Mouse (Mus musculus) stomach, embryonic 15.5 days (tissue): ENCODE data around the gene Ankrd63. TPM values are rescaled to one million over a fixed set of nuclear protein-coding genes. Genes with fewer than 3 reads are reported as not detected.

Experiments used
- ATAC-seq: fragments of 200-750 bp; cut with Nextera tagmentation; 2 replicates; pipeline ENCODE4 v1.8.0; 2017; ENCODE audit warnings: low read depth, moderate number of reproducible peaks, moderate TSS enrichment; ENCODE audit not compliant: insufficient read depth, low FRiP score
- H3K27ac ChIP-seq: fragments of 300-500 bp; sonication (generic); 2 replicates; pipeline ENCODE4 v1.5.1; 2015; ENCODE audit warnings: mild to moderate bottlenecking, inconsistent platforms
- H3K27me3 ChIP-seq: fragments of 300-500 bp; sonication (generic); replicated peaks from 2 replicates; pipeline ENCODE4 v1.6.1; 2015; ENCODE audit warnings: inconsistent platforms
- H3K36me3 ChIP-seq: fragments of 300-500 bp; sonication (generic); 2 replicates; pipeline ENCODE4 v1.6.1; 2015; ENCODE audit warnings: inconsistent platforms
- H3K4me1 ChIP-seq: fragments of 300-500 bp; sonication (generic); 2 replicates; pipeline ENCODE4 v1.6.1; 2015; ENCODE audit warnings: inconsistent platforms
- H3K4me2 ChIP-seq: fragments of 300-500 bp; sonication (generic); 2 replicates; pipeline ENCODE4 v1.6.1; 2015; ENCODE audit warnings: mild to moderate bottlenecking, inconsistent platforms
- H3K4me3 ChIP-seq: fragments of 300-500 bp; sonication (generic); replicated peaks from 2 replicates; pipeline ENCODE4 v1.5.1; 2015; ENCODE audit warnings: inconsistent platforms
- H3K9ac ChIP-seq: fragments of 300-500 bp; sonication (generic); 2 replicates; pipeline ENCODE4 v1.6.1; 2015; ENCODE audit warnings: inconsistent platforms
- H3K9me3 ChIP-seq: fragments of 300-500 bp; sonication (generic); 2 replicates; pipeline ENCODE4 v1.6.1; 2016; ENCODE audit warnings: inconsistent platforms
- WGBS: fragments of 180-500 bp; shearing (Covaris S2); methylation state at CpG from one replicate; pipeline ENCODE4 v1.1.7; 2015; 5-methylcytosine and 5-hydroxymethylcytosine counted together
- polyA plus RNA-seq: library from polyadenylated mRNA; unstranded; fragments of >200 nt; fragmentation: Nextera tagmentation; extraction: Ambion mirVana; gene quantifications from 2 replicates; pipeline ENCODE4 v1.2.1, GENCODE M21; 2015

Ankrd63 gene
- polyA plus RNA-seq, 1 experiment from 2014 or later, result 0.08 TPM

DNA sequence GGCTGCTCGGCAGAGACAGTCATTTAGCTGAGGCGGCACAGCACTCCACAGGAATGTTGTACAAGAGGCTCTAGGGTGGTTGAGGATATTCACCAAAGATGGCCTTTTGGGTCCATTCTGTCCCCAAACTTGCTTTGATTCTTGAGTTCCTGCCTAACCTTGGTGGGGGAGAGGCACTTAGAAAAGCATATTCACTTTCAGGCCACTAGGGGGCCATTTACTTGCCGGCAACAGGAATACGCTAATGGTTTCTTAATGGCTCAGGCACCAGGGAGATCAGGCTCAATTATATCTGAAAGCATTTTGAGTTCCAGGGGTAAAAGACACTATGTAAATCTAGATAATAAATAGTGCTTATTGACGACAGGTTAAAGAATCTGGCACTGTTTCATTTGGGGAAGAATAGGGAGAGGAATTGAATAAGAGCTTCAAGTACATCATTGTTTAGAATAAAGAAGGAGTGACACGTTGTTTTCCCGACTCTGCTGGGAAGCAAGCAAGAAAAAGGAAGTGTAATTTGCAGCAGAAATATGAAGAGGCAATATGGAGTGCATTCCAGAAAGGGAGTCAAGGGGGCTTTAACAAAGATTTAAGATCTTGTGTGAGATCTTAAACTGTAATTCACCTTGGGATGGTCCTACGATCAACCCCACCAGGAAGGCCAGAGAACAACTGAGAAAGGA lies 39.6 kb upstream of the Ankrd63 start:
- Histone ChIP-seq H3K27me3 (peaks cover 17% of the 10 kb centered on the region; the same call in 1 of the 2 replicates), H3K9me3 (no peaks in the 10 kb centered on the region), H3K4me2 (no peak overlapping the region), H3K4me1 (peaks cover 22% of the 10 kb centered on the region; the same call in 1 of the 2 replicates), H3K27ac (no peak overlapping the region), H3K36me3 (no peaks in the 10 kb centered on the region), H3K9ac (no peak overlapping the region), H3K4me3 (no peak overlapping the region)
- 26% methylated on average over 8 of the region's 8 CpGs for WGBS
- ATAC-seq, result no peak

DNA sequence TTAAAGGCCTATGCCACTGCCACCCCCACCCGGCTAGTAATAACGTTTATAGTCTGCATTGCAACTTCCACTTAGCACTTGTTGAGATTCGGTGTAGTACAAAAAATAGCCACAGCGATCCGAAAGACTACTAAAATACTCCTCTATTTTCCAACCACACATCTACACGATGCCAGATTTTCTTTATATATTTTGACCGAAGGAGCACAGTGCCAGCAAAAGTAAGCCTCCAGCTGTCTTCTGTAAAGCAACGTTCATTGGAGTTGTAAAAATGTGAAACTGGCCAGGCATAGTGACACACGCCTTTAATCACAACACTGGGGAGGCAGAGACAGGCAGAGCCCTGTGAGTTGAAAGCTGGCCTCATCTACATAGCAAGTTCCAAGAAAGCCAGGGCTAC lies 37.4 kb upstream of the Ankrd63 start:
- Histone ChIP-seq H3K4me1 (peaks cover 11% of the 10 kb centered on the region; the same call in 1 of the 2 replicates), H3K4me3 (no peak overlapping the region), H3K9ac (no peak overlapping the region), H3K27me3 (peaks cover 17% of the 10 kb centered on the region; the same call in 1 of the 2 replicates), H3K36me3 (no peaks in the 10 kb centered on the region), H3K27ac (no peak overlapping the region), H3K4me2 (no peak overlapping the region), H3K9me3 (no peaks in the 10 kb centered on the region)
- ATAC-seq, result no peak
- 54% methylated on average over 9 of the region's 9 CpGs for WGBS

DNA sequence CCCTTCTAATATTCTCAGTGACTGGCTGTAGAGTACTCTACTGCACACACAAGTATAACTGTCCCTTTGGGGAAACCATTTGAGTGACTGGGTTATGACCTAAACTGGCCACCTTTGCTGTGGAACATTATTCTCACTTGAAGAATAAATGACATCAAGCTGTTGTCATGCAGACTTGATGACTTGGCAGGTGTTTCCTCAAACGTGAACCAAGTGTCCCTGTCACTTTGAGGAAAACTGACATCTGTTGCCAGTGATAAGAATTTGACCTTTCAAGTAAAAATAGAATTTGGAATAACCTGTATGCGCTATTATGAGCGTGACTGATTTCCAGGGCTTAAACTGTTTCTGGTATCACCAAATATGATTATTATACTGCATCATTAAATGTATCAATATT lies 36.6 kb upstream of the Ankrd63 start:
- Histone ChIP-seq H3K4me2 (no peak overlapping the region), H3K4me3 (no peak overlapping the region), H3K27ac (no peak overlapping the region), H3K36me3 (no peaks in the 10 kb centered on the region), H3K9me3 (no peaks in the 10 kb centered on the region), H3K4me1 (peaks cover 11% of the 10 kb centered on the region; the same call in 1 of the 2 replicates), H3K9ac (no peak overlapping the region), H3K27me3 (peaks cover 17% of the 10 kb centered on the region; the same call in 1 of the 2 replicates)
- ATAC-seq, result no peak
- WGBS, result 58% methylated on average over 3 of the region's 3 CpGs

DNA sequence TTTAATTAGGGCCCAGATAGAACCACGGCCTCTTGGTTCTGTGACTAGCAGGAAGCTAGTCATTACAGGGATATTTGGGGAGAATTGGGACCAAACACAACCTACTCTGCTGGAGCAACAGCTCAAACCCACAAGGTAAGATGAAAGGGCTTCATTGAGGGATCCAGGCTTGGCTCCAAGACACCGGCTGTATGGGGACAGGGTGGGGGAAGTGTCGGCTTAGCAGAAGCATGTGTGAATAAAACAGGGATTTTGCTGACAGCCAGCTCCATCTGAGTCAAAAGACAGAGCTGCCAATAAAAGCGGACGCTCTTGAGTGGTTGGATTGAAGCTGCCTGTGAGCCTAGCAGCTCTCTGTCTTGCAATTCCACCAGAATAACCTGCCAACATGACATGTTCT lies 29.6 kb upstream of the Ankrd63 start:
- Histone ChIP-seq H3K4me3 (no peak overlapping the region), H3K9me3 (no peaks in the 10 kb centered on the region), H3K4me1 (peaks cover 21% of the 10 kb centered on the region), H3K9ac (no peak overlapping the region), H3K4me2 (no peak overlapping the region), H3K27me3 (no peaks in the 10 kb centered on the region; the same call in 1 of the 2 replicates), H3K27ac (no peak overlapping the region), H3K36me3 (no peaks in the 10 kb centered on the region)
- 63% methylated on average over 5 of the region's 5 CpGs for WGBS
- no peak for ATAC-seq

DNA sequence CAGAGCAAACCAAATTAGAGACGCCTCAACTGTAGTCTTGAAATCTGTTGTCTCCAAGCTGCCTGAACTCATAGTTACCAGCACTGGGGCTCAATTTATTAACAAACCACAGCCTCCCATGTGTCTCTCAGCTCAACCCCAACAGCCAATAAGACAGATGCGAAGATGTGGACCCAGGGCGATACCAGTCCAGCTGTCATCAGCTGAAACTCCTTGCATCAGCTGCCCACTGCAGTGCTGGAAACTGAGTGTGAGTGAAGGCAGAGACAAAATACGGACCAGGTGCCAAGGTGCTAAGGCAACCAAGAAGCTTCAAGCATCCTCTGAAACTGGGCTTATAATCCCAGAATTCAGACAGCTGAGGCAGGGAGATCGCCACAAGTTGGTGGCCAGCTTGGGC lies 28.2 kb upstream of the Ankrd63 start:
- H3K9me3 ChIP-seq, result no peaks in the 10 kb centered on the region
- whole genome bisulfite sequencing, result 79% methylated on average over 5 of the region's 5 CpGs
- H3K9ac ChIP-seq, result no peak overlapping the region
- peaks cover 30% of the 10 kb centered on the region for H3K4me1 ChIP-seq
- no peak for ATAC-seq
- no peak overlapping the region for H3K27ac ChIP-seq
- H3K4me2 ChIP-seq, result no peak overlapping the region
- H3K27me3 ChIP-seq, result peaks cover 3% of the 10 kb centered on the region; the same call in 1 of the 2 replicates
- H3K4me3 ChIP-seq, result no peak overlapping the region
- no peaks in the 10 kb centered on the region for H3K36me3 ChIP-seq

DNA sequence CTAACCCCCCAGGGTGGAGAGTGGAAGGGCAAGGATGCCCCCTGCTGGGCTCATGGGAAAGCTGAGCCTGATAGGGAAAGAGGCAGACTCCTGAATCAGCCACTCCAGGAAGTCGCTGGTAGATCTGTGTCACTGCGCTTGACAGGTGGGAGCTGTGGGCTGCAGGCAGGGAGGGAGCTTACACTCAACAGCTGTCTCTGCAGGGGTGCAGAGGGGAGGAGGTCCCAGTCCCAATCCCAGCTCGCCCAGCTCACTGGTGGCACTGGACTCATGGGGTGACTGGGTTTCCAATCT lies 26.8 kb upstream of the Ankrd63 start:
- H3K4me2 ChIP-seq, result no peak overlapping the region
- no peak overlapping the region for H3K27ac ChIP-seq
- no peaks in the 10 kb centered on the region for H3K36me3 ChIP-seq
- H3K9ac ChIP-seq, result no peak overlapping the region
- peaks cover 3% of the 10 kb centered on the region; the same call in 1 of the 2 replicates for H3K27me3 ChIP-seq
- peaks cover 30% of the 10 kb centered on the region for H3K4me1 ChIP-seq
- no peak for ATAC-seq
- H3K9me3 ChIP-seq, result no peaks in the 10 kb centered on the region
- 10% methylated on average over 3 of the region's 3 CpGs for WGBS
- H3K4me3 ChIP-seq, result no peak overlapping the region

DNA sequence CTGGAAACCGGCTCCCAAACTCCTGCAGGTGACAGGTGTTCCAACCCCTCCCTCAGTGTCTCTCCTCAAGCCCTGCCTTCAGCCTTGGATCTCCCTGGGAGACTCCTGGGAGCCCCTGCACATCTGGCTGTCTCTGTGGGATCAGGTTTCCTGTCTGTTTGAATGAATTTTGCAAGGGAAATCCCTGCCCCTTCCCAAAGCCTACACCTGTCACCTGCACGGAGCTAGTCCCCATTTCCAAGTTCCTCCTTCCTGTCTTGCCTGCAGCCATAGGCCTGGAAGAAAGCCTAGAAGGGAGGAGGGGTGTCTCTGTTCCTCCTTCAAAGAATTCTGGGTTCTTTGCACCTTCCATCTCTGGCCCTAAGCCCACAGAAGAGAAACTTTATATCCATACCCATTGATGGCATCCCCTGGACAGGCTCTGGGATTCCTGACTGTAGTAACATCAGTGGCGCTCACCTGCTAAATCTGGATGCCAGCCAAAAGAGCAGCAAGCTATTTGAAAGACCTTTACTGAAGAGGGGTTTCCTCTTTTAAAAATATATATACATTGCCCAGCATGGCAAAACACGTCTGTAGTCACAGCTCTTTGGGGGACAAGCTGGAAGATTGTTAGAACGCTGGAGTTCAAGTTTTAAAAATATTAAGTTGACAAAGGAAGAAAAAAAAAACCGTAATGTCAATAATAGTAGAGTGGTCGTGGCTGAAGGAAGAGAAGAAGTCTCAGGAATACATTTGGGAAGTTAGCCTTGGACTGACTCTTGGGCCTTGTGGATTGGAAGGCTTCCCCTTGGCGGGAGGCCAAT lies 26.3 kb upstream of the Ankrd63 start:
- no peaks in the 10 kb centered on the region for H3K36me3 ChIP-seq
- no peak overlapping the region for H3K4me3 ChIP-seq
- no peak overlapping the region for H3K27ac ChIP-seq
- no peak overlapping the region for H3K4me2 ChIP-seq
- 20% methylated on average over 8 of the region's 8 CpGs for WGBS
- H3K9me3 ChIP-seq, result no peaks in the 10 kb centered on the region
- peaks cover 30% of the 10 kb centered on the region for H3K4me1 ChIP-seq
- H3K27me3 ChIP-seq, result peaks cover 3% of the 10 kb centered on the region; the same call in 1 of the 2 replicates
- ATAC-seq, result no peak
- no peak overlapping the region for H3K9ac ChIP-seq

DNA sequence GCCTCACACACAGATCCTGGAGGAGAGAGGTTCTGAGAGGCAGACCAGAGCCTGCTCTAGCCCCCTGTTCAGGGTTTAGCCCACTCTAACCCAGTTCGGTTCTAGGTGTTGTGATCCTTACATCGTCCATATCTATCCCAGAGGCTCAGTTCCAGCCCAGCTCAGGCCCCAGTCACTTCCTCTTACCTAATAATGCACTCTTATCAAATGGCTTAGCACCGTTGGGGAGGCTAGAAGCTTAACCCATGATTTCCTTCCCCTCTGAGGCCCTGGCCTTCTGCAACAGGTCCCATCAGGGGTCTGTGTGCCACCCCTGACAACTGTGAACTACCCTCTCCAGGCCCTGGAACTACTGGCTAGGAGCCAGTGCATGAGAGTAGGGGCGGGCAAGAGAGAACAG lies 25.4 kb upstream of the Ankrd63 start:
- 0 out of 2 replicates have a peak overlapping the region, but pooled peaks have one; percentile 38 for H3K27ac ChIP-seq
- H3K9ac ChIP-seq, result no peak overlapping the region
- peaks cover 4% of the 10 kb centered on the region; the same call in 1 of the 2 replicates for H3K27me3 ChIP-seq
- H3K4me1 ChIP-seq, result peaks cover 30% of the 10 kb centered on the region
- no peak overlapping the region for H3K4me2 ChIP-seq
- H3K4me3 ChIP-seq, result no peak overlapping the region
- no peak for ATAC-seq
- 40% methylated on average over 4 of the region's 4 CpGs for WGBS
- H3K9me3 ChIP-seq, result no peaks in the 10 kb centered on the region
- H3K36me3 ChIP-seq, result no peaks in the 10 kb centered on the region

DNA sequence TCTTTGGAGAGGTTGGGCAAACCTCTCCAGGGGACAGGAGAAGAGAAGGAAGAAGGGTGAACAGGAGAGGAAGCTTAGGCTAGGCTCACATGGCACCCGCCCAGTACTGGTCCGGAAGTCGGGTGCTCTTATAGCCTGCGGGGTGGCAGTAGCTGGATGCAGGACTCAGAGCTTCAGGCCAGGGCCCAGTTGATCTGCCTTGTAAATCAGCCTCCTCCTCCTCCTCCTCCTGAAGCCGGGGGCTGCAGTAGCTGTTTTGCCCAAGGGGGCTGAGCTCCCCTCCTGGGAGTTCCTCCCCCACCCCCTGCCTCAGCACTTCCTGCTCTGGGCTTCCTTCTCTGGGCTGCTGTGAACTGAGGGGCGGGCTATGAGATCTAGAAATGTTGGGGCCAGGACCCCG lies 24.6 kb upstream of the Ankrd63 start, which contains the start of gene Plcb2:
TSS of gene Plcb2 (minus strand) at position 102 of the 400 bp plus-strand sequence.
- Histone ChIP-seq H3K9ac (no peak within 1 kb of the TSS), H3K9me3 (no peaks in the 10 kb centered on the region), H3K27ac (peak within 1 kb of the TSS; percentile 41; the same call in 1 of the 2 replicates), H3K4me1 (peaks cover 30% of the 10 kb centered on the region), H3K27me3 (0 out of 2 replicates have a peak, but pooled peaks cover 6% of the 10 kb centered on the region), H3K36me3 (no peaks in the 10 kb centered on the region), H3K4me2 (peak within 1 kb of the TSS; percentile 37), H3K4me3 (peak within 1 kb of the TSS; percentile 14; the same call in 1 of the 2 replicates)
- ATAC-seq, result peak; percentile 54; the same call in 1 of the 2 replicates
- WGBS, result 17% methylated on average over 7 of the region's 7 CpGs

DNA sequence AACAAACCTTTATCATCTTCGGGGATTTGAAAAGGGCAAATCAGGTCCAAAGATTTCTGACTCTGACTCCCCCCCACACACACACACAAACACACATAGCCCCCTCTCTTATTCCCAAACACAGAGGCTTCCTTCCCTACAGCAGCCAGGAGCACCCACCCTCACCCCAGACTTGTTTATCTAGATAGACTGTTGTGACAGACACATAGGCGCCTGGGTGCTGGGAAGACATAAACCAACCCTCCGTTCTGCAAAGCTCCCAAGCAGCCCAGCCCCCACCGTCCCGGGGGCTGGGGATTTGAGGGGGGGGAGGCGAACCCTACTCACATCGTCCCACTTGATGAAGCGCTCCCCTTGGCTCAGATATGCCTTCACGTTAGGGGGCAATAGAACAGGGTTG lies 24.1 kb upstream of the Ankrd63 start:
- H3K27ac ChIP-seq, result peak overlapping the region; percentile 41; the same call in 1 of the 2 replicates
- H3K4me1 ChIP-seq, result peaks cover 30% of the 10 kb centered on the region
- 14% methylated on average over 9 of the region's 9 CpGs for WGBS
- peak overlapping the region; percentile 14; the same call in 1 of the 2 replicates for H3K4me3 ChIP-seq
- H3K27me3 ChIP-seq, result 0 out of 2 replicates have a peak, but pooled peaks cover 6% of the 10 kb centered on the region
- H3K4me2 ChIP-seq, result peak overlapping the region; percentile 37
- ATAC-seq, result peak; percentile 20; the same call in 1 of the 2 replicates
- H3K36me3 ChIP-seq, result no peaks in the 10 kb centered on the region
- H3K9ac ChIP-seq, result no peak overlapping the region
- H3K9me3 ChIP-seq, result no peaks in the 10 kb centered on the region

DNA sequence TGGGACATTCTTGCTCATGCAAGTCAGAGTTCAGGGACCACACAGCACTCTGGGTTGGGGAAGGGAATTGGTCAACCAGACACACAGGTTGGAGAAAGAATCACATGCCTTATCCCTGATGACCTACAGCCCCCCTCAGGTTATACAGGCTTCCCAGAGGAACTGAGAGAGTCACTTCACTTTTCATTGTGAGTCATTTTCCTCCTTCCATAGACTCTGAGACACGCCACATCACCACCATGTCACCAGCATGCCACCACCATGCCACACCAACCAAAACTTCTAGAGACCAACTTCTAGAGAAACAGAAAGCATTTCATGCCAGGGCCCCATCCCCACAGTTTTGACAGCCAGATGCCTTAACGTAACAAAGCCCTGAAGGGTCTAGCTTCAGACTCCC lies 23.1 kb upstream of the Ankrd63 start:
- ATAC-seq, result no peak
- Histone ChIP-seq H3K4me3 (no peak overlapping the region), H3K36me3 (no peaks in the 10 kb centered on the region), H3K4me2 (no peak overlapping the region), H3K9me3 (no peaks in the 10 kb centered on the region), H3K27me3 (0 out of 2 replicates have a peak, but pooled peaks cover 6% of the 10 kb centered on the region), H3K4me1 (peaks cover 30% of the 10 kb centered on the region), H3K27ac (no peak overlapping the region), H3K9ac (no peak overlapping the region)
- 87% methylated on average over 2 of the region's 2 CpGs for WGBS

DNA sequence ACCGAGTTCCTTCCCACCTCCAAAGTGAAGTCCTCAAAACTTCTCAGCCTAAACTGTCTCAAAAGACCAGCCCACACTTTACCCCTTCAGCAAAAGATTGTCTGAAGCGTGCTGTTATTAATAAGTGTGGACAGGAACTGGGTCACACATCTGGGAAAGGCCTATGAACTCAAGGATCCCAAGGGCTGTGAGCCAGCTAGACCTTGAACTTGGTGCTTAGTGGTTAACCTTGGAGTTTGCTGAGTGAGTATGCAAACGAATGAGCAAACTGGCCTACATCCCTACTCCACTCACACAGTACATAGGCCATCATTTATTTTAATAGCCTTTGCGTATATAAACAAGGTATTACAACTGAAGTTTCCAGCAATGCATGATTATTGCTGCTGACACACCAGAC lies 21.7 kb upstream of the Ankrd63 start:
- H3K36me3 ChIP-seq, result no peaks in the 10 kb centered on the region
- H3K4me2 ChIP-seq, result no peak overlapping the region
- no peak for ATAC-seq
- H3K9me3 ChIP-seq, result no peaks in the 10 kb centered on the region
- 70% methylated on average over 4 of the region's 4 CpGs for WGBS
- 0 out of 2 replicates have a peak, but pooled peaks cover 6% of the 10 kb centered on the region for H3K27me3 ChIP-seq
- H3K27ac ChIP-seq, result no peak overlapping the region
- no peak overlapping the region for H3K9ac ChIP-seq
- H3K4me1 ChIP-seq, result peaks cover 28% of the 10 kb centered on the region
- no peak overlapping the region for H3K4me3 ChIP-seq
